Mouse (Mus musculus) gastrocnemius, postnatal 10 days (tissue): ENCODE data around the gene Hist1h4d. TPM values are rescaled to one million over a fixed set of nuclear protein-coding genes. Genes with fewer than 3 reads are reported as not detected.
"Not testable (repeated sequence)": the region's sequence is repeated elsewhere in the genome, so short reads cannot be mapped to it uniquely, and the experiment has no call there.

Source experiments
- DNase-seq: peaks from one replicate; pipeline ENCODE4 v3.0.0; 2021; ENCODE audit warnings: mixed read lengths
- total RNA-seq, 2 experiments: library from RNA; stranded (reverse); gene quantifications; 2 replicates each; pipeline ENCODE4 v1.2.3; 2021

Hist1h4d gene
- total RNA-seq, 2 experiments from 2014 or later = 165 to 171 TPM

GRCm38 (mm10) chr13:23551146-23551834 is 30.1 kb upstream of the Hist1h4d start, which contains the start of gene Hist1h4f:
Gene Hist1h4f, minus strand, starts transcription at chr13:23551648.
- peak; percentile 55 for DNase-seq

- DNase-seq = no peak
Measured at GRCm38 (mm10) chr13:23551931-23552914, 29.2 kb upstream of the Hist1h4d start.

GRCm38 (mm10) chr13:23552962-23553361 is 28.4 kb upstream of the Hist1h4d start, which contains the start of gene Hist1h1d:
Gene Hist1h1d, plus strand, starts transcription at chr13:23553262.
- DNase-seq = no peak

- no peak for DNase-seq
Measured at GRCm38 (mm10) chr13:23554393-23554792, 27.0 kb upstream of the Hist1h4d start.

- peak; percentile 60 for DNase-seq
Measured at GRCm38 (mm10) chr13:23554925-23555838, 26.2 kb upstream of the Hist1h4d start.

- peak; percentile 20 for DNase-seq
Measured at GRCm38 (mm10) chr13:23555839-23556416, 25.5 kb upstream of the Hist1h4d start.

GRCm38 (mm10) chr13:23556906-23557305 is 24.5 kb upstream of the Hist1h4d start:
- DNase-seq = no peak

GRCm38 (mm10) chr13:23560699-23561098 is 20.7 kb upstream of the Hist1h4d start:
- DNase-seq = not testable (repeated sequence)

- not testable (repeated sequence) for DNase-seq
Measured at GRCm38 (mm10) chr13:23561531-23561882, 19.9 kb upstream of the Hist1h4d start.

GRCm38 (mm10) chr13:23561883-23562659 is 19.3 kb upstream of the Hist1h4d start, which contains the start of gene Hist1h3e:
Gene Hist1h3e, minus strand, starts transcription at chr13:23562369.
- DNase-seq = peak; percentile 90

- no peak for DNase-seq
Measured at GRCm38 (mm10) chr13:23562699-23563462, 18.5 kb upstream of the Hist1h4d start.

GRCm38 (mm10) chr13:23564482-23564881 is 16.9 kb upstream of the Hist1h4d start:
- DNase-seq = no peak

GRCm38 (mm10) chr13:23570261-23571021 is 11.0 kb upstream of the Hist1h4d start:
- not testable (repeated sequence) for DNase-seq

- DNase-seq = peak; percentile 39
Measured at GRCm38 (mm10) chr13:23571022-23571503, 10.3 kb upstream of the Hist1h4d start, which contains the start of the genes Hist1h2ae and Hist1h2bg. Gene Hist1h2ae, minus strand, starts transcription at chr13:23571220. Gene Hist1h2bg, plus strand, starts transcription at chr13:23571396.

- DNase-seq = not testable (repeated sequence)
Measured at GRCm38 (mm10) chr13:23571504-23572217, 9.7 kb upstream of the Hist1h4d start.

GRCm38 (mm10) chr13:23572218-23573033 is 9.0 kb upstream of the Hist1h4d start:
- DNase-seq = no peak
